In the genomic region with DNA sequence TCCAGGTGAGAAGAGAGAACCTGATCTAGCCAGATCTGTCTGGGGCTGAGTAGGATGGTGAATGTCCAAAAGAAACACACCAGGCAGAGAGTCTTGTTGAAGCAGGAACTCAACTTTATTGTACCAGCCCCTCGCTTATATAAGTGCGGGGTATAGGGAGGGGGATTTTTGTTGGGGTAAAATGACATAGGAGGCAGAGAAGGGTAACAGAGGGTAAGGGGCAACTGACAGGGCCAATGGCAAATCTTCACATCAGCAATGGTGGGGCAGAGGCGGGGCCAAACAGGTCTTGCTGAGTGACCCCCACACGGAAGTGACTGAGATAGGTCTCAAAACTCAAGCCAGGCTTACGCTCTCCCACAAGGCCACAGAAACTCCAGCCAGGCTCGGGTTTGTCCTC, we compare ENCODE assay signal across 19 mouse cellular contexts.
DNase-seq lines count a peak whose midpoint lies in the region.
"Had no signal": no experiment of that assay in that cellular context is flagged by ENCODE, and none has a peak within 500 bp of the region (broad histone marks: within the 10 kb centered on the region; RNA-seq: fewer than 3 reads in every experiment).

No protein-coding gene starts in this region.

- no peaks in the 10 kb centered on the region for H3K36me3 ChIP-seq in heart, embryonic 10.5 days
- H3K36me3 ChIP-seq: embryonic facial prominence, embryonic 10.5 days; embryonic facial prominence, embryonic 12.5 days; forebrain, embryonic 15.5 days had no signal

- no peaks in the 10 kb centered on the region for H3K4me1 ChIP-seq in heart, embryonic 10.5 days
- H3K4me1 ChIP-seq: embryonic facial prominence, embryonic 12.5 days; forebrain, embryonic 13.5 days; forebrain, embryonic 15.5 days had no signal

- DNase-seq in heart, embryonic 10.5 days (ENCODE audit: low spot score) = peak; percentile 63
- no peak for DNase-seq in heart, postnatal 14 days
- peak; percentile 33 for DNase-seq in testis, postnatal 10 days (ENCODE audit: low spot score)
- DNase-seq in testis, postnatal 14 days (ENCODE audit: low spot score) = no peak
- DNase-seq in Muller cell, postnatal 12 days (ENCODE audit: inconsistent ontology term) = no peak
- DNase-seq: adrenal gland, adult 8-10 months; adrenal gland, postnatal 14 days; adrenal gland, postnatal 36 days; cerebellum, adult 11-12 months; cerebellum, adult 2 months; cerebellum, adult 9-10 months; cerebellum, postnatal 10 days; cerebellum, postnatal 25 days; forebrain, postnatal 0 days had no signal

- H3K27me3 ChIP-seq in heart, embryonic 10.5 days (ENCODE audit: insufficient read depth, poor library complexity, severe bottlenecking) = 0 out of 2 replicates have a peak, but pooled peaks cover 8% of the 10 kb centered on the region
- H3K27me3 ChIP-seq: embryonic facial prominence, embryonic 12.5 days; forebrain, embryonic 13.5 days; forebrain, embryonic 15.5 days; Patski had no signal

- H3K27ac ChIP-seq in heart, embryonic 10.5 days = no peak overlapping the region
- H3K27ac ChIP-seq: embryonic facial prominence, embryonic 10.5 days; embryonic facial prominence, embryonic 12.5 days; forebrain, embryonic 13.5 days; forebrain, embryonic 15.5 days had no signal

- H3K4me3 ChIP-seq in heart, embryonic 10.5 days = no peak overlapping the region
- H3K4me3 ChIP-seq: embryonic facial prominence, embryonic 10.5 days; embryonic facial prominence, embryonic 12.5 days; forebrain, embryonic 13.5 days; forebrain, embryonic 15.5 days had no signal

- intact Hi-C loops in heart, postnatal 14 days (cut with DNase I) = loop anchor here (10.0 kb wide), 2 partner anchors 440 to 680 kb away; partner anchors contain the start of gene Clock

- no peaks in the 10 kb centered on the region for H3K9me3 ChIP-seq in heart, embryonic 10.5 days
- H3K9me3 ChIP-seq: embryonic facial prominence, embryonic 12.5 days; forebrain, embryonic 13.5 days had no signal

- WGBS in heart, embryonic 10.5 days = 83% methylated on average over 6 of the region's 6 CpGs

Comparison
In these comparisons a context has a peak if more than half of its experiments do, and no peak if none do; other contexts are left out.
1. DNase-seq: peak in heart, embryonic 10.5 days (single experiment) and testis, postnatal 10 days (single experiment); none in heart, postnatal 14 days (0 of 2), testis, postnatal 14 days (single experiment) and Muller cell, postnatal 12 days (single experiment).